18 mouse cellular contexts compared by ENCODE assay signal in the genomic region with DNA sequence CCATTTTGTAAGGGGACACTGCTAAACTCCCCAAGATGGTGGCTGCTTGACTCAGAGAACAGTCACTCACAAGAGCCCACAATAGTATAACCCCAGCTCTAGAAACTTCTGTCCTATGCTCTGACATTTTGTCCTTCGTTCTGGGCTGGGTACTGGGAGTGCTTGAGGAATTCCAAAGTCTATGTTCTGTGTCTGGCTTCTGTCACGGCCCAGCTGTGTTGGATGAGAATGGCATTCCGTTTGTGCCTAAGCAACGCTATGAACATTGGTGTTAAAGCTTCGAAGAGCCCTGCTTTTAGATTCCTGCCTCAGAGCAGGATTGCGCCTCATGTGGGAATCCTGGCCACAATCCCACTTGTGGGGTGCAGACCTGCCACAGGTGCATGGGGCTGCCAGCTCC. TPM values are rescaled to one million over a fixed set of nuclear protein-coding genes. Genes with fewer than 3 reads are reported as not detected.
DNase-seq lines count a peak whose midpoint lies in the region; ATAC-seq lines count a peak whose summit lies in the region.
"Had no signal": no experiment of that assay in that cellular context is flagged by ENCODE, and none has a peak within 500 bp of the region (broad histone marks: within the 10 kb centered on the region; RNA-seq: fewer than 3 reads in every experiment).

No protein-coding gene starts in this region.

- peak; percentile 28 for DNase-seq in forebrain, embryonic 11.5 days (ENCODE audit: low spot score)
- DNase-seq in lung, postnatal 14 days: no peak
- DNase-seq in left cerebral cortex, adult 8-10 months (ENCODE audit: low spot score in 2 of 2): no peak
- DNase-seq in urinary bladder, postnatal 36 days (ENCODE audit: low spot score in 2 of 2): no peak
- DNase-seq: cerebellum, adult 18-20 months; gastrocnemius, postnatal 36 days; layer of hippocampus, adult 9-11 months; left cerebral cortex, postnatal 4 days; retina, postnatal 1 day; thymus, adult 18-20 months had no signal

- 88% methylated on average over 6 of the region's 6 CpGs for whole genome bisulfite sequencing in forebrain, embryonic 11.5 days
- WGBS in forebrain, embryonic 15.5 days: 90% methylated on average over 6 of the region's 6 CpGs
- WGBS in lung, embryonic 16.5 days: 47% methylated on average over 6 of the region's 6 CpGs
- WGBS in kidney, embryonic 14.5 days: 77% methylated on average over 6 of the region's 6 CpGs
- 55% methylated on average over 6 of the region's 6 CpGs for WGBS in liver, embryonic 16.5 days (ENCODE audit: insufficient replicate concordance)

- H3K27me3 ChIP-seq in forebrain, embryonic 11.5 days (ENCODE audit: control insufficient read depth, insufficient read depth, low read length): no peaks in the 10 kb centered on the region; the same call in 1 of the 2 replicates
- H3K27me3 ChIP-seq in forebrain, embryonic 15.5 days: no peaks in the 10 kb centered on the region
- no peaks in the 10 kb centered on the region for H3K27me3 ChIP-seq in lung, embryonic 16.5 days (ENCODE audit: control insufficient read depth, insufficient read depth, low read depth, low read length)
- H3K27me3 ChIP-seq in kidney, embryonic 14.5 days (ENCODE audit: control insufficient read depth, insufficient read depth, low read length): no peaks in the 10 kb centered on the region
- H3K27me3 ChIP-seq in liver, embryonic 16.5 days (ENCODE audit: control insufficient read depth, insufficient read depth, low read depth, low read length): no peaks in the 10 kb centered on the region
- H3K27me3 ChIP-seq: midbrain, embryonic 12.5 days; neural tube, embryonic 13.5 days had no signal

- no peaks in the 10 kb centered on the region for H3K9me3 ChIP-seq in forebrain, embryonic 11.5 days (ENCODE audit: control insufficient read depth, low read length)
- no peaks in the 10 kb centered on the region for H3K9me3 ChIP-seq in forebrain, embryonic 15.5 days
- H3K9me3 ChIP-seq in lung, embryonic 16.5 days (ENCODE audit: control insufficient read depth, low read length): no peaks in the 10 kb centered on the region
- H3K9me3 ChIP-seq in kidney, embryonic 14.5 days (ENCODE audit: control insufficient read depth, low read length): no peaks in the 10 kb centered on the region
- H3K9me3 ChIP-seq in liver, embryonic 16.5 days (replicated peaks; ENCODE audit: control insufficient read depth, low read length): no peaks in the 10 kb centered on the region
- H3K9me3 ChIP-seq: midbrain, embryonic 12.5 days; neural tube, embryonic 13.5 days had no signal

- H3K4me3 ChIP-seq in forebrain, embryonic 11.5 days (ENCODE audit: low read depth, low read length): no peak overlapping the region
- H3K4me3 ChIP-seq in forebrain, embryonic 15.5 days: no peak overlapping the region
- H3K4me3 ChIP-seq in lung, embryonic 16.5 days (ENCODE audit: low read length): no peak overlapping the region
- H3K4me3 ChIP-seq in kidney, embryonic 14.5 days (ENCODE audit: low read length): no peak overlapping the region
- H3K4me3 ChIP-seq in liver, embryonic 16.5 days (ENCODE audit: low read depth, low read length): no peak overlapping the region
- H3K4me3 ChIP-seq: midbrain, embryonic 12.5 days; neural tube, embryonic 13.5 days had no signal

- H3K4me1 ChIP-seq in forebrain, embryonic 11.5 days (replicated peaks; ENCODE audit: control insufficient read depth, insufficient read depth, low read length): 0 out of 2 replicates have a peak, but pooled peaks cover 3% of the 10 kb centered on the region
- H3K4me1 ChIP-seq in forebrain, embryonic 15.5 days: no peaks in the 10 kb centered on the region
- peaks cover 4% of the 10 kb centered on the region for H3K4me1 ChIP-seq in lung, embryonic 16.5 days (replicated peaks; ENCODE audit: control insufficient read depth, insufficient read depth, low read length)
- peaks cover 24% of the 10 kb centered on the region for H3K4me1 ChIP-seq in kidney, embryonic 14.5 days (ENCODE audit: control insufficient read depth, insufficient read depth, low read length)
- H3K4me1 ChIP-seq in liver, embryonic 16.5 days (ENCODE audit: control insufficient read depth, low read depth, low read length): no peaks in the 10 kb centered on the region
- H3K4me1 ChIP-seq: neural tube, embryonic 13.5 days had no signal

- H3K9ac ChIP-seq in forebrain, embryonic 11.5 days (ENCODE audit: low read length): no peak overlapping the region
- H3K9ac ChIP-seq in forebrain, embryonic 15.5 days (replicated peaks): no peak overlapping the region
- H3K9ac ChIP-seq in lung, embryonic 16.5 days (ENCODE audit: low read length): no peak overlapping the region
- no peak overlapping the region for H3K9ac ChIP-seq in kidney, embryonic 14.5 days (ENCODE audit: low read depth, low read length)
- H3K9ac ChIP-seq in liver, embryonic 16.5 days (ENCODE audit: low read depth, low read length): no peak overlapping the region
- H3K9ac ChIP-seq: midbrain, embryonic 12.5 days; neural tube, embryonic 13.5 days had no signal

- no peak for ATAC-seq in forebrain, embryonic 11.5 days (replicated peaks; ENCODE audit: low FRiP score)
- no peak for ATAC-seq in forebrain, embryonic 15.5 days (replicated peaks)
- peak; percentile 16; the same call in 1 of the 2 replicates for ATAC-seq in lung, embryonic 16.5 days (ENCODE audit: low read depth)
- ATAC-seq in kidney, embryonic 14.5 days (ENCODE audit: low FRiP score, low TSS enrichment): 0 out of 2 replicates have a peak, but pooled peaks have one; percentile 9
- ATAC-seq in liver, embryonic 16.5 days (ENCODE audit: low read depth): 0 out of 2 replicates have a peak, but pooled peaks have one; percentile 2
- ATAC-seq: forebrain, embryonic 14.5 days; hindbrain, postnatal 0 days had no signal

- no peak overlapping the region for H3K27ac ChIP-seq in forebrain, embryonic 11.5 days (ENCODE audit: low read depth, low read length)
- H3K27ac ChIP-seq in forebrain, embryonic 15.5 days (replicated peaks): no peak overlapping the region
- H3K27ac ChIP-seq in lung, embryonic 16.5 days (ENCODE audit: low read length): no peak overlapping the region
- H3K27ac ChIP-seq in kidney, embryonic 14.5 days (ENCODE audit: low read depth, low read length): no peak overlapping the region
- peak overlapping the region; percentile 26; the same call in 1 of the 2 replicates for H3K27ac ChIP-seq in liver, embryonic 16.5 days (ENCODE audit: low read length)
- H3K27ac ChIP-seq: hindbrain, postnatal 0 days; midbrain, embryonic 12.5 days; neural tube, embryonic 13.5 days had no signal

- no peak overlapping the region for H3K4me2 ChIP-seq in forebrain, embryonic 11.5 days (ENCODE audit: low read depth, low read length, severe bottlenecking)
- no peak overlapping the region for H3K4me2 ChIP-seq in forebrain, embryonic 15.5 days (replicated peaks)
- no peak overlapping the region for H3K4me2 ChIP-seq in lung, embryonic 16.5 days (ENCODE audit: low read depth, low read length)
- H3K4me2 ChIP-seq in kidney, embryonic 14.5 days (replicated peaks; ENCODE audit: low read depth, low read length): no peak overlapping the region
- H3K4me2 ChIP-seq in liver, embryonic 16.5 days (ENCODE audit: low read depth, low read length): no peak overlapping the region
- H3K4me2 ChIP-seq: midbrain, embryonic 12.5 days; neural tube, embryonic 13.5 days had no signal

- H3K36me3 ChIP-seq in forebrain, embryonic 11.5 days (ENCODE audit: control insufficient read depth, insufficient read depth, low read length): no peaks in the 10 kb centered on the region
- H3K36me3 ChIP-seq in forebrain, embryonic 15.5 days: no peaks in the 10 kb centered on the region
- H3K36me3 ChIP-seq in lung, embryonic 16.5 days (ENCODE audit: control insufficient read depth, insufficient read depth, low read length): no peaks in the 10 kb centered on the region
- no peaks in the 10 kb centered on the region for H3K36me3 ChIP-seq in kidney, embryonic 14.5 days (ENCODE audit: control insufficient read depth, insufficient read depth, low read length)
- no peaks in the 10 kb centered on the region for H3K36me3 ChIP-seq in liver, embryonic 16.5 days (ENCODE audit: control insufficient read depth, insufficient read depth)
- H3K36me3 ChIP-seq: midbrain, embryonic 12.5 days; neural tube, embryonic 13.5 days had no signal

RNA-seq across cellular contexts. Expression of gene Prf1, which starts 14.5 kb away (rescaled TPM):
- not detected in 2 replicates for polyA plus RNA-seq in forebrain, embryonic 11.5 days (2014; fragmentation: Nextera tagmentation; extraction: Ambion mirVana)
- polyA plus RNA-seq in forebrain, embryonic 15.5 days (2015; fragmentation: Nextera tagmentation; extraction: Ambion mirVana): not detected in 2 replicates
- 0.06 TPM in 1 of 2 replicates, not detected in the other for polyA plus RNA-seq in lung, embryonic 16.5 days (2015; fragmentation: Nextera tagmentation; extraction: Ambion mirVana)
- polyA plus RNA-seq in kidney, embryonic 14.5 days (2014; fragmentation: Nextera tagmentation; extraction: Ambion mirVana): not detected in 2 replicates
- 0.13 TPM in 1 of 2 replicates, not detected in the other for polyA plus RNA-seq in liver, embryonic 16.5 days (2015; fragmentation: Nextera tagmentation; extraction: Ambion mirVana)
- total RNA-seq in left cerebral cortex, adult 8-10 months (2022): not detected
- total RNA-seq: gastrocnemius, postnatal 36 days; hindbrain, postnatal 0 days; left cerebral cortex, postnatal 4 days had no signal
- polyA plus RNA-seq: forebrain, embryonic 14.5 days; hindbrain, postnatal 0 days; midbrain, embryonic 12.5 days; neural tube, embryonic 13.5 days had no signal

RNA-seq across cellular contexts. Expression of gene Adamts14, which starts 38.9 kb away (rescaled TPM):
- polyA plus RNA-seq in forebrain, embryonic 11.5 days (2014; fragmentation: Nextera tagmentation; extraction: Ambion mirVana): 0.56 and 0.60 TPM in 2 replicates
- 0.13 and 0.20 TPM in 2 replicates for polyA plus RNA-seq in forebrain, embryonic 15.5 days (2015; fragmentation: Nextera tagmentation; extraction: Ambion mirVana)
- 2.6 and 2.7 TPM in 2 replicates for polyA plus RNA-seq in lung, embryonic 16.5 days (2015; fragmentation: Nextera tagmentation; extraction: Ambion mirVana)
- 1.3 and 1.4 TPM in 2 replicates for polyA plus RNA-seq in kidney, embryonic 14.5 days (2014; fragmentation: Nextera tagmentation; extraction: Ambion mirVana)
- polyA plus RNA-seq in liver, embryonic 16.5 days (2015; fragmentation: Nextera tagmentation; extraction: Ambion mirVana): 0.23 and 0.40 TPM in 2 replicates
- total RNA-seq in left cerebral cortex, adult 8-10 months (2022): under 1 TPM; 0.09 to 0.27 (median 0.18) TPM

Comparison
In these comparisons a context has a peak if more than half of its experiments do, and no peak if none do; other contexts are left out.
1. ATAC-seq: peak in lung, embryonic 16.5 days (single experiment), kidney, embryonic 14.5 days (single experiment) and liver, embryonic 16.5 days (single experiment); none in forebrain, embryonic 11.5 days (single experiment) and forebrain, embryonic 15.5 days (single experiment).